Mouse (Mus musculus): Measurements from ENCODE around the gene Filip1l. TPM values are rescaled to one million over a fixed set of nuclear protein-coding genes. Genes with fewer than 3 reads are reported as not detected.

Gene Filip1l
- polyA plus RNA-seq, 1 experiment from 2014 or later = 13.0 TPM

- no peak overlapping the region for H3K4me2 ChIP-seq (ENCODE audit: low read depth)
- H3K4me3 ChIP-seq (ENCODE audit: low read depth, low read length) = no peak overlapping the region
- H3K36me3 ChIP-seq (ENCODE audit: control insufficient read depth, insufficient read depth, low read length) = no peaks in the 10 kb centered on the region
- 80% methylated on average over 5 of the region's 5 CpGs for WGBS
- no peaks in the 10 kb centered on the region for H3K27me3 ChIP-seq (ENCODE audit: control insufficient read depth, insufficient read depth, low read length)
- no peak for ATAC-seq (ENCODE audit: insufficient read depth, low FRiP score, low TSS enrichment)
- H3K9ac ChIP-seq (ENCODE audit: low read length) = no peak overlapping the region
- no peaks in the 10 kb centered on the region for H3K4me1 ChIP-seq (ENCODE audit: control insufficient read depth, insufficient read depth, low read length)
- H3K27ac ChIP-seq (ENCODE audit: low read depth, low read length) = no peak overlapping the region
- DNase-seq (ENCODE audit: low spot score) = no peak
- no peaks in the 10 kb centered on the region for H3K9me3 ChIP-seq (ENCODE audit: control insufficient read depth, low read length)
Measured at GRCm38 (mm10) chr16:57428977-57429376, 76.1 kb downstream of the Filip1l start.

- WGBS = 97% methylated on average over 3 of the region's 3 CpGs
- DNase-seq (ENCODE audit: low spot score) (no peak), ATAC-seq (ENCODE audit: insufficient read depth, low FRiP score, low TSS enrichment) (no peak)
- H3K27ac ChIP-seq (ENCODE audit: low read depth, low read length) = no peak overlapping the region
- 0 out of 2 replicates have a peak, but pooled peaks cover 3% of the 10 kb centered on the region for H3K4me1 ChIP-seq (ENCODE audit: control insufficient read depth, insufficient read depth, low read length)
- no peak overlapping the region for H3K4me2 ChIP-seq (ENCODE audit: low read depth)
- no peak overlapping the region for H3K9ac ChIP-seq (ENCODE audit: low read length)
- H3K36me3 ChIP-seq (ENCODE audit: control insufficient read depth, insufficient read depth, low read length) = no peaks in the 10 kb centered on the region
- no peaks in the 10 kb centered on the region for H3K9me3 ChIP-seq (ENCODE audit: control insufficient read depth, low read length)
- H3K4me3 ChIP-seq (ENCODE audit: low read depth, low read length) = no peak overlapping the region
- no peaks in the 10 kb centered on the region for H3K27me3 ChIP-seq (ENCODE audit: control insufficient read depth, insufficient read depth, low read length)
Measured at GRCm38 (mm10) chr16:57431294-57431693, 78.4 kb downstream of the Filip1l start.

GRCm38 (mm10) chr16:57433173-57433572 is 80.3 kb downstream of the Filip1l start:
- Histone ChIP-seq H3K4me3 (ENCODE audit: low read depth, low read length) (no peak overlapping the region), H3K4me1 (ENCODE audit: control insufficient read depth, insufficient read depth, low read length) (peaks cover 3% of the 10 kb centered on the region; the same call in 1 of the 2 replicates), H3K36me3 (ENCODE audit: control insufficient read depth, insufficient read depth, low read length) (no peaks in the 10 kb centered on the region), H3K9me3 (ENCODE audit: control insufficient read depth, low read length) (no peaks in the 10 kb centered on the region), H3K27me3 (ENCODE audit: control insufficient read depth, insufficient read depth, low read length) (no peaks in the 10 kb centered on the region), H3K4me2 (ENCODE audit: low read depth) (no peak overlapping the region), H3K27ac (ENCODE audit: low read depth, low read length) (no peak overlapping the region), H3K9ac (ENCODE audit: low read length) (no peak overlapping the region)
- no peak for DNase-seq (ENCODE audit: low spot score)
- ATAC-seq (ENCODE audit: insufficient read depth, low FRiP score, low TSS enrichment) = no peak
- 75% methylated on average over 4 of the region's 4 CpGs for WGBS

GRCm38 (mm10) chr16:57433671-57434070 is 80.8 kb downstream of the Filip1l start:
- no peak for ATAC-seq (ENCODE audit: insufficient read depth, low FRiP score, low TSS enrichment)
- Histone ChIP-seq H3K27ac (ENCODE audit: low read depth, low read length) (no peak overlapping the region), H3K36me3 (ENCODE audit: control insufficient read depth, insufficient read depth, low read length) (no peaks in the 10 kb centered on the region), H3K9me3 (ENCODE audit: control insufficient read depth, low read length) (no peaks in the 10 kb centered on the region), H3K4me2 (ENCODE audit: low read depth) (no peak overlapping the region), H3K4me3 (ENCODE audit: low read depth, low read length) (no peak overlapping the region), H3K9ac (ENCODE audit: low read length) (no peak overlapping the region), H3K4me1 (ENCODE audit: control insufficient read depth, insufficient read depth, low read length) (peaks cover 3% of the 10 kb centered on the region; the same call in 1 of the 2 replicates), H3K27me3 (ENCODE audit: control insufficient read depth, insufficient read depth, low read length) (no peaks in the 10 kb centered on the region)
- WGBS = 91% methylated on average over 6 of the region's 6 CpGs
- no peak for DNase-seq (ENCODE audit: low spot score)

DNA sequence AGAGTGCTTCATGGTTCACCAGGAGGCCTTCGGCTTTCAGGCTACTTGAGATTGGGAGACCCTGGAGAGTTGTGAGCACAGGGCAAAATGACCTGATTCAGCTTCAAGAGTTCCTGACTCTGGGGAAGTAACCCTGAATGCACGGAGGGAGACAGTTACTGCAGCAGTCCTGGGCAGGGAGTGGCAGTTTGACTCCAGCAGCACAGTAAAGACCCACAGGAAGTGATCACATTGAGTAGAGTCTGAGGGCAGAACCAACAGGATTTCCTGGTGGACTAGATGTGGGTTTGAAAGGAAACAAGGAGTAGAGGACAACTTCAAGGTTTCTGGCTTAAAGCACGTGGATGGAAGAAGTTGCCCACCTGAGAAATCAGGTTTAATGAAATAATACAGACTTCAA is 81.7 kb downstream of the Filip1l start:
- Histone ChIP-seq H3K36me3 (ENCODE audit: control insufficient read depth, insufficient read depth, low read length) (no peaks in the 10 kb centered on the region), H3K4me1 (ENCODE audit: control insufficient read depth, insufficient read depth, low read length) (peaks cover 3% of the 10 kb centered on the region; the same call in 1 of the 2 replicates), H3K27me3 (ENCODE audit: control insufficient read depth, insufficient read depth, low read length) (no peaks in the 10 kb centered on the region), H3K9ac (ENCODE audit: low read length) (no peak overlapping the region), H3K27ac (ENCODE audit: low read depth, low read length) (no peak overlapping the region), H3K4me3 (ENCODE audit: low read depth, low read length) (no peak overlapping the region), H3K9me3 (ENCODE audit: control insufficient read depth, low read length) (no peaks in the 10 kb centered on the region), H3K4me2 (ENCODE audit: low read depth) (no peak overlapping the region)
- ATAC-seq (ENCODE audit: insufficient read depth, low FRiP score, low TSS enrichment) (no peak), DNase-seq (ENCODE audit: low spot score) (no peak)
- WGBS = 76% methylated on average over 3 of the region's 3 CpGs

GRCm38 (mm10) chr16:57437523-57438287 is 84.8 kb downstream of the Filip1l start:
- no peak overlapping the region for H3K9ac ChIP-seq (ENCODE audit: low read length)
- H3K4me1 ChIP-seq (ENCODE audit: control insufficient read depth, insufficient read depth, low read length) = peaks cover 3% of the 10 kb centered on the region; the same call in 1 of the 2 replicates
- no peaks in the 10 kb centered on the region for H3K9me3 ChIP-seq (ENCODE audit: control insufficient read depth, low read length)
- no peak overlapping the region for H3K27ac ChIP-seq (ENCODE audit: low read depth, low read length)
- WGBS = 82% methylated on average over 11 of the region's 11 CpGs
- ATAC-seq (ENCODE audit: insufficient read depth, low FRiP score, low TSS enrichment) (no peak), DNase-seq (ENCODE audit: low spot score) (no peak)
- H3K27me3 ChIP-seq (ENCODE audit: control insufficient read depth, insufficient read depth, low read length) = no peaks in the 10 kb centered on the region
- H3K36me3 ChIP-seq (ENCODE audit: control insufficient read depth, insufficient read depth, low read length) = no peaks in the 10 kb centered on the region
- no peak overlapping the region for H3K4me3 ChIP-seq (ENCODE audit: low read depth, low read length)
- H3K4me2 ChIP-seq (ENCODE audit: low read depth) = no peak overlapping the region

GRCm38 (mm10) chr16:57438288-57438685 is 85.4 kb downstream of the Filip1l start:
- DNase-seq (ENCODE audit: low spot score) = no peak
- Histone ChIP-seq H3K27me3 (ENCODE audit: control insufficient read depth, insufficient read depth, low read length) (no peaks in the 10 kb centered on the region), H3K27ac (ENCODE audit: low read depth, low read length) (no peak overlapping the region), H3K9ac (ENCODE audit: low read length) (no peak overlapping the region), H3K4me2 (ENCODE audit: low read depth) (no peak overlapping the region), H3K36me3 (ENCODE audit: control insufficient read depth, insufficient read depth, low read length) (no peaks in the 10 kb centered on the region), H3K9me3 (ENCODE audit: control insufficient read depth, low read length) (no peaks in the 10 kb centered on the region), H3K4me1 (ENCODE audit: control insufficient read depth, insufficient read depth, low read length) (peaks cover 3% of the 10 kb centered on the region; the same call in 1 of the 2 replicates), H3K4me3 (ENCODE audit: low read depth, low read length) (no peak overlapping the region)
- ATAC-seq (ENCODE audit: insufficient read depth, low FRiP score, low TSS enrichment) = no peak
- 81% methylated on average over 5 of the region's 5 CpGs for WGBS

- no peak overlapping the region for H3K9ac ChIP-seq (ENCODE audit: low read length)
- H3K4me3 ChIP-seq (ENCODE audit: low read depth, low read length) = no peak overlapping the region
- DNase-seq (ENCODE audit: low spot score) = no peak
- H3K9me3 ChIP-seq (ENCODE audit: control insufficient read depth, low read length) = no peaks in the 10 kb centered on the region
- no peak overlapping the region for H3K4me2 ChIP-seq (ENCODE audit: low read depth)
- no peak for ATAC-seq (ENCODE audit: insufficient read depth, low FRiP score, low TSS enrichment)
- H3K36me3 ChIP-seq (ENCODE audit: control insufficient read depth, insufficient read depth, low read length) = no peaks in the 10 kb centered on the region
- 95% methylated on average over 11 of the region's 11 CpGs for WGBS
- H3K27me3 ChIP-seq (ENCODE audit: control insufficient read depth, insufficient read depth, low read length) = no peaks in the 10 kb centered on the region
- no peak overlapping the region for H3K27ac ChIP-seq (ENCODE audit: low read depth, low read length)
- H3K4me1 ChIP-seq (ENCODE audit: control insufficient read depth, insufficient read depth, low read length) = peaks cover 3% of the 10 kb centered on the region; the same call in 1 of the 2 replicates
Measured at GRCm38 (mm10) chr16:57439206-57439605, 86.3 kb downstream of the Filip1l start.

All from neural tube, embryonic 11.5 days (tissue).